Mouse (Mus musculus) R1 (cell line): ENCODE measurements around the gene Stk32b.

ENCODE experiments used
- DNase-seq: peaks from one replicate; pipeline ENCODE4 v3.0.0-alpha.2; 2018; ENCODE audit warnings: low read depth, low spot score

Stk32b gene

GRCm38 (mm10) chr5:37664962-37665361 is 52.0 kb downstream of the Stk32b start:
- DNase-seq: no peak

- no peak for DNase-seq
Measured at GRCm38 (mm10) chr5:37659177-37659576, 57.8 kb downstream of the Stk32b start.

GRCm38 (mm10) chr5:37657741-37658140 is 59.2 kb downstream of the Stk32b start:
- DNase-seq: no peak

GRCm38 (mm10) chr5:37655208-37655607 is 61.8 kb downstream of the Stk32b start:
- no peak for DNase-seq

- DNase-seq: no peak
Measured at GRCm38 (mm10) chr5:37650681-37651211, 66.2 kb downstream of the Stk32b start.

- no peak for DNase-seq
Measured at GRCm38 (mm10) chr5:37650089-37650601, 66.8 kb downstream of the Stk32b start.

- no peak for DNase-seq
Measured at GRCm38 (mm10) chr5:37644082-37644481, 72.9 kb downstream of the Stk32b start.

GRCm38 (mm10) chr5:37642486-37642885 is 74.5 kb downstream of the Stk32b start:
- no peak for DNase-seq

- DNase-seq: no peak
Measured at GRCm38 (mm10) chr5:37634791-37635190, 82.2 kb downstream of the Stk32b start.

- no peak for DNase-seq
Measured at GRCm38 (mm10) chr5:37627437-37628163, 89.4 kb downstream of the Stk32b start.

- no peak for DNase-seq
Measured at GRCm38 (mm10) chr5:37611874-37612273, 105.1 kb downstream of the Stk32b start.

GRCm38 (mm10) chr5:37599566-37599965 is 117.4 kb downstream of the Stk32b start:
- DNase-seq: no peak

GRCm38 (mm10) chr5:37598271-37598670 is 118.7 kb downstream of the Stk32b start:
- no peak for DNase-seq

- no peak for DNase-seq
Measured at GRCm38 (mm10) chr5:37592411-37592810, 124.6 kb downstream of the Stk32b start.

GRCm38 (mm10) chr5:37587861-37588260 is 129.1 kb downstream of the Stk32b start:
- no peak for DNase-seq

GRCm38 (mm10) chr5:37586071-37586470 is 130.9 kb downstream of the Stk32b start:
- peak; percentile 14 for DNase-seq

- DNase-seq: no peak
Measured at GRCm38 (mm10) chr5:37575427-37575826, 141.5 kb downstream of the Stk32b start.

- DNase-seq: peak; percentile 38
Measured at GRCm38 (mm10) chr5:37557274-37557815, 159.6 kb downstream of the Stk32b start.

GRCm38 (mm10) chr5:37554231-37554630 is 162.7 kb downstream of the Stk32b start:
- DNase-seq: no peak

- no peak for DNase-seq
Measured at GRCm38 (mm10) chr5:37551649-37552048, 165.3 kb downstream of the Stk32b start.

GRCm38 (mm10) chr5:37535726-37536293 is 181.2 kb downstream of the Stk32b start:
- DNase-seq: no peak

- no peak for DNase-seq
Measured at GRCm38 (mm10) chr5:37535227-37535626, 181.7 kb downstream of the Stk32b start.

GRCm38 (mm10) chr5:37525363-37525762 is 191.6 kb downstream of the Stk32b start:
- DNase-seq: no peak
